Mouse (Mus musculus) ovary, adult 18-20 months (tissue): ENCODE measurements around the gene Sptbn2.

Source experiments
- DNase-seq: peaks from one replicate; pipeline ENCODE4 v3.0.0; 2022; ENCODE audit warnings: low spot score, mixed read lengths

The Sptbn2 gene

DNA sequence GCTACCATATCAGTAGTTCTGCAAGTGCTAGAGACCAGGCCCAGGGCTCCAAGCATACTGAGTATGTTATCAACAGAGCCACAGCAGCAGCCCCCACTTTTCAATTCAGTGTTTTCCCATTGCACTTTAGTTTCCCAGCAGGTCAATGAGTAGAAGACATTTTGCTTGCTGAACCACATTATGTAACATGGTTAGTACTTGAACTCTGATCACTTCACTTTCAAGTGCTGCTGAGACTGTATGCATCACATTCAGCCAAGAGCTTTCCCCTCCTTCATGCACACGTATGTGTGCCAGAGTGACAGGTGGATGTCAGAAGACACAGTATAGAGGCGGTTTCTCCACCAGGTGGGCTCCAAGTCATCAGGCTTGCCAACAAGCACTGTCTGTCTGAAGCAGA lies 71.9 kb downstream of the Sptbn2 start:
- DNase-seq, result no peak

DNA sequence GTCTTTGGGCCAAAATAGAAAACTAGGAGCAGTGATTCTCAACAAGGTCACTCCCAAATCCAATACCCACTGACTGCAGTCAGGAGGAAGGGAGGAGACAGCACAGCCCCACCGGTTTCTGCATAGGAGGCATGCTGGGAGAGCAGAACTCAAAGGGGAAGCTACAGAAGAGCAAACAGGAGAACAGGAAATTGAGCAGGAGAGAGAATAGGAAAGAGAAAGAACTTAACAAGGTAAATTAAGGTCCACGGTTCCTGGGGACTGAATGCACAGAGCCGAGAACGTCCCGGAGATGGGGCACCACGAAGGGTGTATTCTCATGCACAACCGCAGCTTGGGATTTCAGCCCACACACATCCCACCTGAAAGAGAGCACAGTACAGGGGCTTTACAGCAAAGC lies 74.2 kb downstream of the Sptbn2 start:
- DNase-seq, result no peak

DNA sequence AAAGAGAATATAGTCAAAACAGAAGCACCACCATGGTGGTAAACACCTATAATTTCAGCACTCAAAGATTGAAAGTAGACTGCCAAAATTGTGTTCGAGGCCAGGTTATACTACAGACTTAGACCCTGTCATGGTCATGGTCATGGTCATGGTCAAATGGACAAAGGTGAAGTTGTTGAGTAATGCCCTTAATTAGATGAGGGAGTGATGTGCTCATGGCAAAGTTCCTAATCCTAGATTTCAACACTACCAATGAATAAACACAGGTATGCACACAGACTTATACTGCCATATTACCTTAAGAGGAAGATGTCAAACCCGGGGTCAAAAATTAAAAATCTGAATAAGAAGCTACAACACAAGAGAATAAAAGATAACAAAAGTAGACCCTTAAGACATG lies 75.3 kb downstream of the Sptbn2 start:
- no peak for DNase-seq

DNA sequence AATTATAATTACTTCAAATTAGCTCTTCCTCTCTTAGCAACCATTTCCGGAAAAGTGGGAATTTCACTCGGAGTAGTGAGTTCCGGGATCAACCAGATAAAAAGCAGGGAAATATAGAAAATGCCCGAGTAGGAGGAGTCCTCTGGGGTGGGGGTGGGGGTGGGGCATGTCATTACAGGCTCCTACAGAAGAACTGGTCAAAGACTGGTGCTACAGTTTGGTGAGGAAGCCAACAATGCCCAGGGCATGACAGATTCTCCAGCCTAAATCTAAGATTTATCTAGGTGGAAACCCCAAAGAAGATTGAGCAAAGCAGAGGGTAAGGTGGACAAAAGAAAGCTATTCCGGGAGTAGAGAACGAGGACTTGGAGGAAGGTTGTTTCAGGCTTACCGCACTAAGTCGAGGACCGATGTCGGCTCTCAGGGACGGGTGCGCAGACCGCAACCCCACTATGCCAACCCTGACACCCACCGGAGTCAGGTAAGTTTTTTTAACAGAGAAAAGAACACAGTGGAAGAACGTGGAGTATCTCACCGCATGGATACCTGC lies 82.4 kb downstream of the Sptbn2 start:
- DNase-seq, result no peak

- DNase-seq, result peak; percentile 97
Observed at GRCm38 (mm10) chr19:4793831-4794422, 83.0 kb downstream of the Sptbn2 start, which contains the start of gene Rbm4. TSS of gene Rbm4 (minus strand) at chr19:4793901.

DNA sequence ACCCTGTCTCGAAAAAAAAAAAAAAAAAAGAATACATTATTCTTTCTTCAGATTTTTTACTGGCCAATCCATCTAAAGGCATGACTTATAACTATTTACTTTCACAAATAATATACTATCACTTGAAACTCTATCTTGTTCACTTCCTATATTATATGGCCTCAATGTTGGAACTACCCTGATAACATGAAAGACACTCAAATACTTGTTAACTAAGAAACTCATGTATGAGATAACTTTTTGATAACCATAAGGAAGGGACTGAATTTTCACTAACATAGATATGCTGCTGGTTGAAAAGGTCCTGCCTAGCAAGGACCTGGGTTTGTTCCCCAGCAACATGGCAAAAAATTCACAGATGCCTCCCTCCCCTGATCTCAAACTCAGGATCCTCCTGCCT lies 85.0 kb downstream of the Sptbn2 start:
- DNase-seq, result no peak

DNA sequence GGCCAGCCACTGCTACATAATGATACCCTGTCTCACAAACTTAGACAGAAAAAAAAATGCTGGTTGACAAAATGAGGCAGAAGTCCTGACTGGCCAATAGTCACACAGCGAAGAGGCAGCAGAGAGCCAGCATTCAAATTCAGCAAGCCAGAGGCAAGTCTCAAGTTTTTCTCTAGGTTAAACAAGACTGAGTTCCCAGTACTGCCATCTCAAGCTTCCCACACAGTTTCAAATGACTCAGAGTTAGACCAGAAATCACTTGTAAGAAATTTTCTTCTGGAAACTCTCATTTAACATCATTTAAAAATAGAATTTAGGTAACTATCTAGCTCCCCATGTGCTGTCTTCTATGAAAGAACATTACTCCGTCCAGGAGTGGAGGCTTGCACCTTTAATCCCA lies 86.9 kb downstream of the Sptbn2 start:
- no peak for DNase-seq

- DNase-seq, result no peak
Observed at GRCm38 (mm10) chr19:4799083-4799482, 88.1 kb downstream of the Sptbn2 start.
